Mouse (Mus musculus) left cerebral cortex, postnatal 4 days (tissue): ENCODE results near the gene Thrap3. TPM values are rescaled to one million over a fixed set of nuclear protein-coding genes. Genes with fewer than 3 reads are reported as not detected.
"Not testable (repeated sequence)": the region's sequence is repeated elsewhere in the genome, so short reads cannot be mapped to it uniquely, and the experiment has no call there.

Experiments used
- DNase-seq: peaks from one replicate; pipeline ENCODE4 v3.0.0-alpha.2; 2022
- intact Hi-C: fragments of 180-260 bp; cut with DNase I; formaldehyde crosslinking; loops from one replicate; pipeline ENCODE4 v1.15.1; 2025
- total RNA-seq, 2 experiments: library from RNA; stranded (reverse); gene quantifications; 2 replicates each; pipeline ENCODE4 v1.2.3; 2021

Thrap3 gene
- total RNA-seq, 2 experiments from 2014 or later = 165 TPM

DNA sequence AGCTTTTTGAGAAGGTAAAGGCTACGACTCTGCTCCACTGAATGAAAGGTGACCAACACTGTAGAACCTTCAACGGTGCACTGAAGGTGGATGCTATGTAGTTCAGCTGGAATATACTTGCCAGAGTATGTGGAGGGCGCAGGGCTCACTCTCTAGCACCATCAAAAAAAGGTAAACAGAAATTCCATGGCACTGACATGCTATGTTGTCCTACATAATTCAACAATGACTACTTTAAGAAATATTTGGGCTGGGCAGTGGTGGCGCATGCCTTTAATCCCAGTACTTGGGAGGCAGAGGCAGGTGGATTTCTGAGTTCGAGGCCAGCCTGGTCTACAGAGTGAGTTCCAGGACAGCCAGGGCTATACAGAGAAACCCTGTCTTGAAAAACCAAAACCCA lies 31.8 kb downstream of the Thrap3 start:
- DNase-seq, intact Hi-C loops: not testable (repeated sequence)

DNA sequence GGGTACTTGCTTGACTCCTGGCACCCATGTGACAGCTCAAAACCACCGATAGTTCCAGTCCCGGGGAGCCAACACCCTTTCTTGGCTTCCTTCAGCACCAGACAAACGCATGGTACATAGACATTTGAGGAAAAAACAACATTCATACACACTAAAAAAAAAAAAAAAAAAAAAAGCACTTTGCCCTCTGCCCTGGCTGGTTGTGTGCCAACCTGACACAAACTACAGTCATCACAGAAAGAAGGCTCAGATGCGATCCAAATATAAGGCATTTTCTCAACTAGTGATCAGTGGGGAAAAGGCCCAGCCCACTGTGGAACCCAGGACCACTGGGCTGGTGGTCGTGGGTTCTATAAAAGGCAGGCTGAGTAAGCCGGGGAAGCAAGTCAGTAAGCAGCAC lies 33.7 kb downstream of the Thrap3 start:
- no peak for DNase-seq
- intact Hi-C loops = no loop called here

- DNase-seq = no peak
- intact Hi-C loops = no loop called here
Measured at GRCm38 (mm10) chr4:126166084-126166483, 36.5 kb downstream of the Thrap3 start.

- intact Hi-C loops, DNase-seq: not testable (repeated sequence)
Measured at GRCm38 (mm10) chr4:126165092-126165491, 37.5 kb downstream of the Thrap3 start.

GRCm38 (mm10) chr4:126163685-126164084 lies 38.9 kb downstream of the Thrap3 start:
- intact Hi-C loops = no loop called here
- DNase-seq = no peak

DNA sequence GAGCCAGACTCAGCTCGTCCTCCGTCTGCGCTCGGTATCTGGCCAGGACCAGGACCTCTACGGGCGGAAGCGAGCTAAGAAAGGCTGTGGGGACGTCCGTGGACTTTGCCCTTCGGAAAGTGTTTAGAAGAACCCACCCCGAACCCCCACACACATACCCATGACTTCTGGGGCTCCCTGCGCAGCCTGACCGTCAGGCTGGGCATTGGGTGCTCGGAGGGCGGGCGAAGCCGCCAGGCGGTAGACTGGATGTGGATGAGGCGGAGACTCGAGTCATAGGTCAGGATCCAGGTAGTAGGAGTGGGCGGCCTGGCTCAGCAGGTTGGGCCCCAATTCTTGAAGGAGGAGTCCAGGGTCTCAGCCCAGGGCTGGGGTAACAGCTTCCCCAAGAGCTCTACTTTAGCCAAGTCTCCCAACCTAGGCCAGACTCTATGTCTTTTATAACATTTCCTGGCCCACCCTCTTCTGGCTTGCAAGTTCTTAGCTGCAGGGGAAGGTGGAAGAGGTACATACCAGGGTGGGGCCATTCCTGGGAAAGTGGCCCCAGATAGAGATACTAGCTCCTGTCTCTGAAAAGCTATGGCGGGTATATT lies 39.4 kb downstream of the Thrap3 start, which contains the start of gene Sh3d21:
Gene Sh3d21 (minus strand): TSS at position 425 of the 593 bp plus-strand sequence.
- no peak for DNase-seq
- intact Hi-C loops = no loop called here

- peak; percentile 81 for DNase-seq
- intact Hi-C loops = no loop called here
Measured at GRCm38 (mm10) chr4:126162544-126163066, 40.0 kb downstream of the Thrap3 start.

GRCm38 (mm10) chr4:126161986-126162385 lies 40.6 kb downstream of the Thrap3 start:
- intact Hi-C loops = no loop called here
- no peak for DNase-seq

GRCm38 (mm10) chr4:126161456-126161855 lies 41.1 kb downstream of the Thrap3 start:
- intact Hi-C loops = no loop called here
- DNase-seq = no peak

DNA sequence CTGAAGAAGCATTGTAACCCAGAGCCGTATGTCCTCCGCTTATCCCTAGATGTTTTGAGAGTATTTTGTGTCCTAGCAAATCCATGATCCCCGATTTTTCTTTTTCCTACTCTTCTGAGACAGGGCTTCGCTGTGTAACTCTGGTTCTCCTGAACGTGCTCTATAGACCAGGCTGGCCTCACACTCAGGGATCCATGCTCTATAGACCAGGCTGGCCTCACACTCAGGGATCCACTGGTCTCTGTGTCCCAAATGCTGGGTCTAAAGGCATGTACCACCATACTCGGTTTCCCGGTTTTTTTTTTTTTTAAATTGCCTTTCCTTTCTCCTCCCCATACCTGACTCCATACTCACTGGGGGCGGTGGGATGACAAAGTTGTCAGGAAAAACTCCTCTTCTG lies 41.6 kb downstream of the Thrap3 start:
- no peak for DNase-seq
- intact Hi-C loops = no loop called here

DNA sequence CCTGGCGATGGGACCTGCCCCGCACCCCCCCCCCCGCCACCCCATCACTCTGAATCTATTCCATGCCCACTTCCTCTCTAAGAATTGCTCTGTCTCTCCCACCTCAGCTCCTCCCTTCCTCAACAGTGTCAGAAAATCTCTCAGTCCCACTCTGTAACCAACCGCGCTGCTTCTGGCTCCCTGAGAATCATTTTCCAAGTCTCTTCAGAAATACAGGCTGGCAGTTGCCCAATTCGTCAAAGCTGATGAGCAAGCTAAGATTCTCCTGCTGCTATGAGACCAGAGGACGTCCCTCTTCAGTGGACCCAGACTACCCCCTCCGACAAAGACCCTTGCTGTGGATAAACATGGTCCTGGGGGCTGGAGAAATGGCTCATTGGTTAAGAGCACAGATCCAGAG lies 43.1 kb downstream of the Thrap3 start:
- intact Hi-C loops = no loop called here
- no peak for DNase-seq

- intact Hi-C loops = no loop called here
- DNase-seq = no peak
Measured at GRCm38 (mm10) chr4:126157562-126157961, 45.0 kb downstream of the Thrap3 start.

GRCm38 (mm10) chr4:126156617-126157016 lies 45.9 kb downstream of the Thrap3 start:
- intact Hi-C loops = no loop called here
- no peak for DNase-seq

DNA sequence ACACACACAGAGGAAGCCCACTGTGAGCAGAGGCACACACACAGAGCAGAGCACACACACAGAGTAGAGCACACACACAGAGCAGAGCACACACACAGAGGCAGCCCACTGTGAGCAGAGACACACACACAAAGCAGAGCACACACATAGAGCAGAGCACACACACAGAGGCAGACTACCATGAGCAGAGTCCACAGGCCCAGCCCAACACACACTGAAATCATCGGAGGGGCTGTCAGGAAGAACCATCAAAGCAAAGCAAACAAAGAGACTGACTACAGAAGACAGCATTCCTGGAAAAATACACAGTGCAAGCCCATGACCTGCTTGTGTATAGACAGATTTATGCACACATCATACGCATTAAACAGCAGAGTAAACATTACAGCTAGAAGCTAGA lies 46.7 kb downstream of the Thrap3 start:
- DNase-seq = no peak
- intact Hi-C loops = no loop called here

- DNase-seq = no peak
- intact Hi-C loops = no loop called here
Measured at GRCm38 (mm10) chr4:126155183-126155582, 47.4 kb downstream of the Thrap3 start.

GRCm38 (mm10) chr4:126152864-126153263 lies 49.7 kb downstream of the Thrap3 start:
- no peak for DNase-seq
- intact Hi-C loops = no loop called here

- no peak for DNase-seq
- intact Hi-C loops = no loop called here
Measured at GRCm38 (mm10) chr4:126151701-126152440, 50.7 kb downstream of the Thrap3 start.

GRCm38 (mm10) chr4:126150949-126151320 lies 51.6 kb downstream of the Thrap3 start:
- DNase-seq = no peak
- intact Hi-C loops = no loop called here

DNA sequence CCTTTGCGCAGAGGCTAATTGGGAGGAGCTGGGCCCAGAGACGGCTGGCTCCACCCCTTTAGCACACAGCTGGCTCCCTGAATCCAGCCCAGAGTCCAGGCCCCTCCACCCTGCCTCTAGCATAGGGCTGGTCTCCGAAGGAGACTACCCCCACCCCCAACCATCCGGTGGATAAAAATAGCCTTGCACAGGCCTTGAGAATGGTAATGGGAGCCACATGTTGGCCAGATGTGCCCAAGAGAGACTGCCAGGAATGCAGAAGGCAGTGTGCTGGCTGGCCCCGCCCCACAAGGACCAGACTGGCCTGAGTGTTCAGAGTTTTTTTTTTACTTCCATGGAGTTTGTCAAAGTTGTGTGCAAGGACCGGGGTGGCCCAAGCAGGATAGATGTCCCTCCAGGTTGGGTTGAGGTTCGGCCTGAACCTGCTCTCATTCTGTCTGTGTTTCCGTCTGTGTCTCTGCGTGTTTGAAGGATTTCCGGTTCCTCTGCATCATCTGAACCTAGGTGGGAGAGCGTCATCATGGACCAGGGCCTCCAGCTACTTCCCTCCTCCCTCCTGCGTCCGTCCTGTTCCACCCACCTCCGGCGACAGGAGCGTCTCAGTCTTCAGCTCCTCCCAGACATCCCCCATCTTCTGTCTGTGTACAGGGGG lies 52.1 kb downstream of the Thrap3 start:
- intact Hi-C loops = no loop called here

GRCm38 (mm10) chr4:126149798-126150197 lies 52.8 kb downstream of the Thrap3 start:
- intact Hi-C loops = no loop called here

More for the DNA sequence above, 52.1 kb downstream of the Thrap3 start:
- DNase-seq = no peak

DNA sequence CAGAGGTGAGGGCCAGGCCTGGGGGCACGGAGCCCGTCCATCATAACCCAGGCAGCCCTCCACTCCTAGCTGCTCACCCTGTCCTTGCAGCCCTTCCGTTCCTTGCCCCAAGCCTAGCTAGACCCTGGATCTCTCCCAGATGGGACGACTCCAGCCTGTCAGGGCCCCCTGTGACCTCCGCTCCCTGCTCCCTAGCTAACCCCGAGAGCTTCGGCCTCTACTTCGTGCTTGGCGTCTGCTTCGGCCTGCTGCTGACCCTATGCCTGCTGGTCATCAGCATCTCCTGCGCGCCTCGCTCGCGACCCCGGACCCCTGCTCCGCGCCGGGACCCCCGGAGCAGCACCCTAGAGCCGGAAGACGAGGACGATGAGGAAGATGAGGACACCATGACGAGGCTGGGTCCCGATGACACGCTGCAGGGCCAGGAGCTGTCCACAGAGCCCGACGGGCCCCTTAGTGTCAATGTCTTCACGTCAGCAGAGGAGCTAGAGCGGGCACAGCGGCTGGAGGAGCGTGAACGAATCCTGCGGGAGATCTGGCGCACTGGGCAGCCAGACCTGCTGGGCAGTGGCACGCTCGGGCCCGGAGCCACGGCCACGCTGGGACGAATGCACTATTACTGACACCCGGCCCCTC lies 53.4 kb downstream of the Thrap3 start:
- intact Hi-C loops = no loop called here
- DNase-seq = no peak

More at GRCm38 (mm10) chr4:126149798-126150197, 52.8 kb downstream of the Thrap3 start:
- DNase-seq = no peak
